Mouse (Mus musculus) embryonic fibroblast, embryonic 13.5 days (primary cell): ENCODE measurements at regions not wholly inside any gene's neighbourhood (a gene's known extent, or its start where the extent isn't known, plus 50 kb on each side); places are given as distances from the start of the nearest gene placed in this dataset.

ENCODE experiments used
- CTCF ChIP-seq: IDR thresholded peaks from 2 replicates; pipeline ENCODE4 v1.5.1; 2011; ENCODE audit warnings: mild to moderate bottlenecking, control low read depth, low read length, moderate library complexity, borderline replicate concordance; ENCODE audit not compliant: insufficient read depth
- POLR2A ChIP-seq: IDR thresholded peaks from 2 replicates; pipeline ENCODE4 v1.6.1; 2011; ENCODE audit warnings: low read depth, mild to moderate bottlenecking, control low read depth, low read length, moderate library complexity

GRCm38 (mm10) chr13:102526621-102527140 is 166.7 kb upstream of the Cd180 start:
- TF ChIP-seq CTCF (no peak), POLR2A (no peak)
